Mouse (Mus musculus) granulocyte monocyte progenitor cell, adult 5-6 weeks (primary cell): ENCODE measurements around the gene Tnik. TPM values are rescaled to one million over a fixed set of nuclear protein-coding genes. Genes with fewer than 3 reads are reported as not detected.

Experiments
- ATAC-seq: replicated peaks from 2 replicates; pipeline ENCODE4 v1.8.0; 2016; ENCODE audit warnings: mild to moderate bottlenecking, moderate TSS enrichment, inconsistent platforms; ENCODE audit not compliant: poor library complexity, severe bottlenecking
- total RNA-seq, 2 experiments: library from RNA; stranded (forward) in 1 of 2; stranded (reverse) in 1 of 2; fragments of 200-712, 200-1000 nt in 1 of 2; fragments of >200 nt in 1 of 2; fragmentation: Nextera tagmentation in 1 of 2; gene quantifications; 2 replicates each; pipeline ENCODE4 v1.2.3; 2014 to 2017

The Tnik gene
- total RNA-seq (2014; fragmentation: Nextera tagmentation) (3.4 and 3.5 TPM in 2 replicates), total RNA-seq (2017) (4.4 and 6.5 TPM in 2 replicates)

GRCm38 (mm10) chr3:28263002-28263947 lies at the start of gene Tnik:
TSS of gene Tnik (plus strand) at chr3:28263214.
- peak; percentile 73 for ATAC-seq

GRCm38 (mm10) chr3:28214886-28215311 lies 48.1 kb upstream of the Tnik start:
- ATAC-seq = no peak

GRCm38 (mm10) chr3:28217001-28217400 lies 46.0 kb upstream of the Tnik start:
- no peak for ATAC-seq

- no peak for ATAC-seq
Measured at GRCm38 (mm10) chr3:28219533-28219932, 43.5 kb upstream of the Tnik start.

GRCm38 (mm10) chr3:28219964-28220363 lies 43.0 kb upstream of the Tnik start:
- no peak for ATAC-seq

GRCm38 (mm10) chr3:28224437-28225356 lies 38.3 kb upstream of the Tnik start:
- ATAC-seq = no peak

- no peak for ATAC-seq
Measured at GRCm38 (mm10) chr3:28225357-28225905, 37.6 kb upstream of the Tnik start.

GRCm38 (mm10) chr3:28226181-28226580 lies 36.8 kb upstream of the Tnik start:
- ATAC-seq = no peak

- no peak for ATAC-seq
Measured at GRCm38 (mm10) chr3:28228930-28229329, 34.1 kb upstream of the Tnik start.

GRCm38 (mm10) chr3:28229503-28229902 lies 33.5 kb upstream of the Tnik start:
- ATAC-seq = no peak

- no peak for ATAC-seq
Measured at GRCm38 (mm10) chr3:28232885-28233284, 30.1 kb upstream of the Tnik start.

- no peak for ATAC-seq
Measured at GRCm38 (mm10) chr3:28234179-28234578, 28.8 kb upstream of the Tnik start.

- no peak; the same call in 1 of the 2 replicates for ATAC-seq
Measured at GRCm38 (mm10) chr3:28236689-28237088, 26.3 kb upstream of the Tnik start.

GRCm38 (mm10) chr3:28238136-28238535 lies 24.9 kb upstream of the Tnik start:
- no peak for ATAC-seq

- no peak for ATAC-seq
Measured at GRCm38 (mm10) chr3:28242561-28242960, 20.5 kb upstream of the Tnik start.

- ATAC-seq = peak; percentile 35; the same call in 1 of the 2 replicates
Measured at GRCm38 (mm10) chr3:28244244-28244890, 18.6 kb upstream of the Tnik start.

GRCm38 (mm10) chr3:28248255-28248957 lies 14.6 kb upstream of the Tnik start:
- ATAC-seq = no peak

GRCm38 (mm10) chr3:28255711-28256110 lies 7.3 kb upstream of the Tnik start:
- no peak for ATAC-seq

GRCm38 (mm10) chr3:28262371-28263001 lies 528 bp upstream of the Tnik start:
- ATAC-seq = peak; percentile 65
